Mouse (Mus musculus): ENCODE measurements around the gene Fndc9.

The Fndc9 gene
- long read RNA-seq, experiment 1, partial matches to known transcripts: 0 of 5 reads
- long read RNA-seq, experiment 1, other reads (novel, unspliced or antisense): 5 of 5 reads
- long read RNA-seq, experiment 2: 0 reads

DNA sequence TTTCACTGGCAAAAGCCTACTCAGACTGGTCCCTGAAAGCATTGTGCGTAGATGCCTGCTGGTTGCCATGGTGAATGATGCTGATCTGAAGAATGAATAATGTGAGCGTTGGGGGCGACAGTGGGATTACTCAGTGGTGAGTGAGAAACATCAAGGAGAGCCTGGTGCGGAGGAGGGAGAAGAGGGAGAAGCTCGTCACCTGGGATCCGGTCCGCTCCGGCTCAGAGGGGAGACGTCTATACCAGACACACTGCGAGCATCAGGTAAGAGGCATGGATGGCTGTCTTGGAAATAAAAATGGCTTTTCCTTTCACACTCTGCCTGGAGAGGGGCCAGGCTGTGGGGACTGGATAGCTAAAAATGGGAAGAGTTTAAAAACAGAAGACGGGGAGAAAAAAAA is at the start of gene Fndc9:
Fndc9 (plus strand) TSS at position 198 of the 400 bp plus-strand sequence.
- intact Hi-C loops (cut with DNase I): no loop called here

GRCm38 (mm10) chr11:46188283-46188682 is 47.0 kb upstream of the Fndc9 start:
- intact Hi-C loops (cut with DNase I): no loop called here

DNA sequence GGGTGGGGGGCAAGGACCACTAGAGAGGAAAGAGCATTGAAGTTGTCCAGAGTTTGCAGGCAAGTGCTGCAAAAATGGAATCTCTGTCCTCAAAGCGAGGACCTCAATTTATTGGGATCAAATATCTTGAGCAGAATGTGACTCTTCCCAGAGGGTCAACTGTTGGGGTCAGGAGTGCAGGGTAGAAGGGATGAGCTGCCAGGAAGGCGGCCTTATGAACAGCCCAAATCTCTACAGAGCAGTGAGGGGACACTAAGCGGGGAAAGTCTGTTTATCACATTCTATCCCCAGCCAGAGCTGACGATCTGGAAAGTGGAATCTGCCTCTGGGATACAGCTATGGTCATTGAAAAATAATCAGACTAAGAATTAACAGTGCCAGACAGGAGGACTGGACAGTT is 41.2 kb upstream of the Fndc9 start:
- intact Hi-C loops (cut with DNase I): no loop called here

GRCm38 (mm10) chr11:46200664-46201063 is 34.7 kb upstream of the Fndc9 start:
- intact Hi-C loops (cut with DNase I): no loop called here

GRCm38 (mm10) chr11:46201636-46202546 is 33.4 kb upstream of the Fndc9 start:
- intact Hi-C loops (cut with DNase I): no loop called here

- intact Hi-C loops (cut with DNase I): no loop called here
Measured at GRCm38 (mm10) chr11:46202547-46202887, 32.8 kb upstream of the Fndc9 start.

DNA sequence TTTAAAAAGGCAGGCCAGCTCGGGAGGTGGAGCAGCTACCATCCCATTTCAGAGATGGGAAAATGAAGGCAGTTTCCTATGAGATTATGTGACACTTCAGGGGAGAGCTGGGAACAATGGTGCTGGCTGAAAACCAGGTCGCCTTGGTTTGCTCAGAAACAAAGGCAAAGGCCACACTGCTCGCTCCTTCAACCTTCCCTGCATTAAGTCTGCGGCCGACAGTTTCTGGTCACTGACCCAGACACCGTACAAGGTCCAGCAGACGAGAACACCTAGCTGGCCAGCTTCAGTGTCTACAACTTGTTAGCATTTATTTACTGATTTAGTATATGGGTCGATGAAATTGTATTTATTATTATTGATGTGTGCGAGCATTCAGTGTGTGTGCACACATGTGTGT is 30.5 kb upstream of the Fndc9 start:
- intact Hi-C loops (cut with DNase I): no loop called here

GRCm38 (mm10) chr11:46205639-46206409 is 29.5 kb upstream of the Fndc9 start:
- intact Hi-C loops (cut with DNase I): no loop called here

GRCm38 (mm10) chr11:46209884-46210283 is 25.4 kb upstream of the Fndc9 start:
- intact Hi-C loops (cut with DNase I): no loop called here

- intact Hi-C loops (cut with DNase I): no loop called here
Measured at GRCm38 (mm10) chr11:46211858-46212257, 23.5 kb upstream of the Fndc9 start.

DNA sequence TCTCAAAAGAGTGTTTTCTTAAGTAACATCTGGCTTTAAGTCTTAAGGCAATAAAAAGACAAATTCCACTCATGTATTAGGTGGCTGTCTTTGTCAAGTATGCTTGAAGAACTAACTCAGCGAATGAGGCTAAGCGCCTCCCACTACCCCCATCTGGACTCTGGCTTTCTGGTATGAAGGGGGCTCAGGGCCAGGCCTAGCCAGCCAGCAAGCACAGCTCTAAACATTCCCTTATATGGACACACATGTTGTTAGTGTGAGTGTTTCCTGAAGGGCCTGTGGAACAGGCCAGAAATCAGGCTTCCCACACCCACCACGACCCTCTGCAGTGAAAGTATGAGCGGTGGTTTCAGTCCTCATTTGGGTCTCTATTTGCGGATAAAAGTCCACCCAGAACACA is 21.5 kb upstream of the Fndc9 start:
- intact Hi-C loops (cut with DNase I): no loop called here

DNA sequence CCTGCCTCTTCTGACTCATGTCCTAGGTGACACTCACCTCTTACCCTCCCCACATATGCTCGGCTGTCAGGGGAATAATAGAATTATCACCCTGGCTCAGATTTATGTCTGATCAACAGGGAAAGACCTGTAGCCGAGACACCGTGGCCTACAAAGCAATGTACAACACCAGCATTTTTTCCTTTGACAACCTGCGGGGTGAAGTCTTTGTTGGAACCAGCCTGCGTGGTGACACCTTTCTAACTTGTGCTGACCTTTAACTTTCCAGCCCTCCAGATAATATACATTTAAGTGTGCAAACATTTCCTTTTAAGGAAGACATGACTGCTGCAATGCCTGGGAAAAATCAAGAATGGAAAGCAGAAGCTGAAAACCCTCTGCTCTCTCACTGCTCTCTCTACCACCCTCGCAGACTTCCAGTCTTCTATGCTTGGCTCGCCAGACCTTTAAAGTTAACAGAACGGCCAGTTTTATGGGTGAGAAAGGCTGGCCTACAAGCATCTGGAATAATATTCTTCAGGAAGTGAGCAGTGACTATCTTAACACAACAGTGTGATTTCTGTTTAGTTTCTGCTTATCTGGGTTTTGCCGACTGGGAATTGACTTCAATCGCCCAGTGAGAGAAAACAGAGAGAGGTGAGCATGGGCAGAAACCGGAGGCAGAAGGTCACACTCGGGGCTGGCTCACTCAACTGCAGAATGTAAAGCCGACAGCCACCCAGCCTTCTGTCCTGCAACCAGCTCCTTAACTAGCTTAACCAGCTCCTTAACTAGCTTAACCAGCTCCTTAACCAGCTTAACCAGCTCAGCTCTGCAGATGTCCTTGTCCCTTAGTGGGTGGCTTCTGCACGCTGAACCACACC is 20.7 kb upstream of the Fndc9 start:
- intact Hi-C loops (cut with DNase I): loop anchor here (5.0 kb wide), 4 partner anchors 87 to 257 kb away; partner anchors contain the start of genes Gm12166 and Thg1l

- intact Hi-C loops (cut with DNase I): loop anchor here (5.0 kb wide), 4 partner anchors 88 to 258 kb away; partner anchors contain the start of genes Gm12166 and Thg1l
Measured at GRCm38 (mm10) chr11:46215354-46215753, 20.0 kb upstream of the Fndc9 start.

- intact Hi-C loops (cut with DNase I): loop anchor here (5.0 kb wide), 4 partner anchors 89 to 259 kb away; partner anchors contain the start of genes Gm12166 and Thg1l
Measured at GRCm38 (mm10) chr11:46216669-46217068, 18.7 kb upstream of the Fndc9 start.

GRCm38 (mm10) chr11:46217686-46218085 is 17.6 kb upstream of the Fndc9 start:
- intact Hi-C loops (cut with DNase I): loop anchor here (5.0 kb wide), 4 partner anchors 90 to 260 kb away; partner anchors contain the start of genes Gm12166 and Thg1l

DNA sequence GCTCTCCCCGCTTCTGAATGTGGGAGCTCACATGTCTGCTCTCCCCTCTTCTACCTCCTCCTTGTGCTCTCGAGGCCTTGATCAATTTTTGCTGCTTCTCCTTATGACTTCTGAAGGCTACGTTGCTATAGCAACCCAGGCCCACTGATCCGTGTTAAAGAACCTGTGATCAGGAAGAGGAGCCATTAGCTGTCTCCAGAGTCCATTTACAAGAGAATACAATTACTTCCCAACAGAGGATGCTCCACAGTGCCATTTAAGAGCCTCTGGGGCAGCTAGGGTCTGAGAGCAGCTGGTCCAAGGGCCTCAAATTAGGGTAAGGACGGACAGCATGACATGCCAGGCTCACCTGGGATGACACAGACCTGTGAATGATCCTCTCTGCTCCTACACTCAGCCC is 16.7 kb upstream of the Fndc9 start:
- intact Hi-C loops (cut with DNase I): loop anchor here (5.0 kb wide), 4 partner anchors 91 to 261 kb away; partner anchors contain the start of genes Gm12166 and Thg1l

GRCm38 (mm10) chr11:46219380-46219779 is 16.0 kb upstream of the Fndc9 start:
- intact Hi-C loops (cut with DNase I): loop anchor here (5.0 kb wide), 4 partner anchors 92 to 262 kb away; partner anchors contain the start of genes Gm12166 and Thg1l

- intact Hi-C loops (cut with DNase I): no loop called here
Measured at GRCm38 (mm10) chr11:46220211-46220610, 15.1 kb upstream of the Fndc9 start.

- intact Hi-C loops (cut with DNase I): no loop called here
Measured at GRCm38 (mm10) chr11:46223575-46223974, 11.8 kb upstream of the Fndc9 start.

DNA sequence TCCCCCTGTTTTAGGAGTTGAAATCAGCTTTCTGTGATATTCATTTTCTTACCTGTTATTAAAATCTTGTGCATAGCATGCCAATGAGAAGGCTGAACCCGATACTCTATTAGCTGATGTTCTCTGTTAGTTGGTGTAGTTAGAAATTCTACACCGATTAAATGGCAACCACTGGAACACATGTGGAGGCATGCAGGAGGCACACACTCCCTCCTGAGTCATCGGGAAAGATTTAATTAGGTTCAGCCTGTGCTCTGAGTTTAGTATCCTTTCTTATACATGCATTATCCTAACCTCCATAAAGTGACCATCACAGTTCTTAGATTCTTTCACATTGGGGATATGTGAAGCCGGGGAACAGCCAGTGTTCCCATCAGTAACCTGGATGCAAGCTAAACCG is 10.0 kb upstream of the Fndc9 start:
- intact Hi-C loops (cut with DNase I): no loop called here

DNA sequence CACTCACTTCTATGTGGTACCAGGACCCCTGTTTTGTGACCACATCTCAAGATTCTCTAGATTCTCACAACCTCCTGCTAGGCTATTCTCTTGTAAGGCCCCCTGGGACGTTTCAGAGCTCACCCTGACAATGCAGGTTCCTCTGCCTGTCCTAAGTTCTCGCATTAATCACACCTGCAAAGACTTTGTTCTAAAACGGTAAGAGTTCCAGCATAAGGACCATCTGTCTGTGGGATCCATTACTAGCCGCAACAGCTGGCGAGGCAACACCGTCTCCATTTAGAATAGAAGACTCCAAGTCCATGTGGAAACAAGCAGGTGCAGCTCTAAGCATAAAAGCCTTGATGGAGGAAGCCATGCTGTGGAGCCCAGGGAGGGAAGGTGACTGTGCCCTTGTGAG is 5.1 kb upstream of the Fndc9 start:
- intact Hi-C loops (cut with DNase I): no loop called here

All from adrenal gland (tissue).